Mouse (Mus musculus) layer of hippocampus, postnatal 25 days (tissue): ENCODE data around the gene Orai1. TPM values are rescaled to one million over a fixed set of nuclear protein-coding genes. Genes with fewer than 3 reads are reported as not detected.
"Not testable (repeated sequence)": the region's sequence is repeated elsewhere in the genome, so short reads cannot be mapped to it uniquely, and the experiment has no call there.

Experiments
- DNase-seq, 2 experiments: peaks; one replicate each; pipeline ENCODE4 v3.0.0; 2022; ENCODE audit warnings: mixed read lengths in 2 of 2, low spot score in 1 of 2; ENCODE audit errors: extremely low spot score in 1 of 2
- total RNA-seq, 2 experiments: library from RNA; stranded (reverse); gene quantifications; 2 replicates each; pipeline ENCODE4 v1.2.3; 2021

Gene Orai1
- total RNA-seq, 2 experiments from 2014 or later, result 11.0 to 11.7 TPM

DNA sequence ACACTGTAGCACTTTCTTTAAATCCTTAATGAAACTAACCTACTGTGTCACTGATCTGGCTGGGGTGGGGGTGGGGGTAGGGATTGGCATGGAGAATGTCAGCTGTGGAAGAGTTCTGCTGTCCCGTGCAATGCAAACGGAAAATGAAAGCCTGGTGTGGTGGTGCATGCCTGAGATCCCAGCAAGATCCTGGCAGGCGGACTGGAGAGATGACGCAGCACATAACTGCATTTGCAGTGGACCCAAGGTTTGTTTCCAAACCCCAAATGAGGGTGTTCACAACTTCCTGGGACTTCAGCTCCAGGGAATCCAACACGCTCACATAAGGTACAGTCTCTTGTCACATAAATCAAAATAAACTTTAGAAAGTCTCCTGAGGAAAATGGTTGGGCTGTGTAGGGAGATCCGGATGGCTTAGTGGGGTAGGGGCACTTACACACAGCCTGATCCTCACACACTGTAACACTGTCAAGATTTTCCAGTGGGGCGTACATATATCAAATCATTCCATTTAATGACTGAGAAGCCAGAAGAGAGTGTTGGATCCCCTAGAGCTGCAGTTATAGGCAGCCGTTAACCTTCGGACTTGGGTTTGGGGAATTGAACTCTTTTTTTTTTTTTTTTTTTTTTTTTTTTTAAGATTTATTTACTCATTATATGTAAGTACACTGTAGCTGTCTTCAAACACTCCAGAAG lies 46.0 kb downstream of the Orai1 start:
- no peak for DNase-seq

DNA sequence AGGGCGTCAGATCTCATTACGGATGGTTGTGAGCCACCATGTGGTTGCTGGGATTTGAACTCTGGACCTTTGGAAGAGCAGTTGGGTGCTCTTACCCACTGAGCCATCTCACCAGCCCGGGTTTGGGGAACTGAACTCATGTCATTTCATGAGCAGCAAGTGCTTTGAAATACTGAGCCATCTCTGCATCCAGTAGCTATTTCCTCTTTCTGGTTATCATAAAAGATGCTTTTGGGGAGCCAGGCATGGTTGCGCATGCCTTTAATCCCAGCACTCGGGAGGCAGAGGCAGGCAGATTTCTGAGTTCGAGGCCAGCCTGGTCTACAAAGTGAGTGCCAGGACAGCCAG lies 46.5 kb downstream of the Orai1 start:
- not testable (repeated sequence) for DNase-seq

DNA sequence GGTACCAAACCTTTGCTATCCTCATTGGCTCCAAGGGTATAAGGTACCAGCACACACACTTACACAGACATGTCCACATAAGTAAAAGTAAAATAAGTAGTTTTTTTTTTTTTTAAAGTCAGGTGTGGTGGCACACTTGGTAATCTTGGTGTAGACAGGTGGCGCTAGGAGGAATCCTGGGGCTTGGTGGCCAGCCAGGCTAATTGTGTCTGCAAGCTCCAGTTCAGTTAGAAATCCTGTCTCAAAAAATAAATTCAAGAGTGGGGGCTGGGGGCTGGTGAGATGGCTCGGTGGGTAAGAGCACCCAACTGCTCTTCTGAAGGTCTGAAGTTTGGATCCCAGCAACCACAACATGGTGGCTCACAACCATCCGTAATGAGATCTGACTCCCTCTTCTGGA lies 48.3 kb downstream of the Orai1 start:
- no peak for DNase-seq

DNA sequence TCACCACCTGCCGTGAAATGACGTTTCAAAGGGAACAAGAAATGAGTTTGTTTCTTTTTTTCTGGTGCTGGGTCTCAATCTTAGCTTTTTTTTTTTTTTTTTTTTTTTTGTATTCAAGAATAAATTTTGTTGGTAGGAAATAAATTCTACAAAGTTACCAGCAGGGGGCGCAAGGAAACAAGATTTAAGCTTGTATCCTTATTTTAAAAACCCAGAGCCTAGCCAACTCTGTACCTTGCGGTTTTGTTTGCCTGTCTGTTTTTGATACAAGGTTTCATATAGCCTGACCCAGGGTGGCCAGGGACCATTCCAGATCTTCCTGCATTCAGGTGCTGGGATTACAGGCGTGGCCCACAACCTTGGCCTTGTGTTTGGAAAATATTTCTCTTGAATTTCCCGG lies 49.3 kb downstream of the Orai1 start:
- DNase-seq, result peak in 1 of 2 experiments; percentile 70

DNA sequence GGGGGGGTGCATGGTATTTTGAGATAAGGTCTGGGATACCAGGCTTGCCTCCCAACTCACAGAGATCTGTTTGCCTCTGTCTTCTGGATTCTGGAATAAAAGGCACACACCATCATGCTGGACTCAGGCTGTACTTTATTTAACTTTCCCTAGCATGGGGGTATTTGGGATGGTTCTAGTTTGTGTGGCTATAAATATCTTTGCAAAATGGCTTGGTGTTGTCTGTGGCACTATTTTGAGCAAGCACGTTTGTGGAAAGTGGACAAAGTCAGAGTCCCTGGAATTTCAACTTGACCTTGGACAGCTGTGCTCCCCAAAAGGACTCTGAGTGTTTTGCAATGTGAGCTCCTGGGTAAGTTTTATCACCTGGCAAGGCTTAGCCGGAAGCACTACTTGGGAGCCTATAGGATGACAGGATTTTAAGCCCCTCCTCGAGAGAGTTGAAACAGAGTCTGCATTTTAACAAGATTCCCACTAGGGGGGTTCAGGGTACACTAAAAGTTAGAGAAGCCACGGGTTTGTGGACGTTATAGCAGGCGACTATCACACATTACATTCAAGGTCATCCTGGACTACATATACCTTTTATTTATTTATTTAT lies 52.6 kb downstream of the Orai1 start:
- no peak for DNase-seq

DNA sequence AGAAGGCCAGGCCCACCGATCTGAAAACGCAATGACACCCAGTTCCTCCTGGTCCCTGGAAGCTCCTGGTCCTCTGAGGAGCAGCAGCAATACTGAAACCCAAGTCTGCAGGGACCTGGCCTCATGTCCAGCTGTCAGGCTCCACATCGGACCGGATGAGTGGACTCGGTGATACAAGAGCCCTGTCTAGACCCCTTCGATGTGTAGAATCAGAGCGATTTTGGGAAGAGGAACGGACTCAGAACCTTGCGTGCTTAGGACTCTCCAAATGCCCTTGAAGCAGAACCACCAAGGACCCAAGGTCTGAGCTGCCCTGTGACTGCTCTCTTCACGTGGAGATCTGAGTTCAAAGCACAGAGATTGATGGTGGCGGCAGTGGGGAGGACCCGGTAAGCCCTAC lies 53.2 kb downstream of the Orai1 start, which contains the start of gene Tmem120b:
TSS of gene Tmem120b (plus strand) at position 301 of the 400 bp plus-strand sequence.
- DNase-seq, result no peak

DNA sequence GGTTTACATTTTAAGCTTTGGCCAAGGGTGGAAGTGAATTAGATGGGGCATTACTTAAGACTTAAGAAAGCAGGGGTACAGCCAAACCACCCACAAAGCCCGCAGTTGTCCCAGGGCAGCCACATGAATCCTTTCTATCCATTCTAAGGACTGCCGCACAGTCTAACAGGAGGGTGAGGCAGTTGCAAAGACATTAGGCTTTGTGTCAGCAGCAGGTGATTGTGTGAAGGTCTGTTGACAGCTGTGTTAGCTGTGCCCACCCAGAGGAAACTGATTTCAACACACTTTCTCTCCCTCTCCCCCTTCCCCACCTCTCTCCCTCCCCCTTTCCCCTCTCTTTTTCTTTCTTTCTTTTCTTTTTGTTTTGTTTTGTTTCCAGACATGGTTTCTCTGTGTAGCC lies 53.8 kb downstream of the Orai1 start:
- no peak for DNase-seq

DNA sequence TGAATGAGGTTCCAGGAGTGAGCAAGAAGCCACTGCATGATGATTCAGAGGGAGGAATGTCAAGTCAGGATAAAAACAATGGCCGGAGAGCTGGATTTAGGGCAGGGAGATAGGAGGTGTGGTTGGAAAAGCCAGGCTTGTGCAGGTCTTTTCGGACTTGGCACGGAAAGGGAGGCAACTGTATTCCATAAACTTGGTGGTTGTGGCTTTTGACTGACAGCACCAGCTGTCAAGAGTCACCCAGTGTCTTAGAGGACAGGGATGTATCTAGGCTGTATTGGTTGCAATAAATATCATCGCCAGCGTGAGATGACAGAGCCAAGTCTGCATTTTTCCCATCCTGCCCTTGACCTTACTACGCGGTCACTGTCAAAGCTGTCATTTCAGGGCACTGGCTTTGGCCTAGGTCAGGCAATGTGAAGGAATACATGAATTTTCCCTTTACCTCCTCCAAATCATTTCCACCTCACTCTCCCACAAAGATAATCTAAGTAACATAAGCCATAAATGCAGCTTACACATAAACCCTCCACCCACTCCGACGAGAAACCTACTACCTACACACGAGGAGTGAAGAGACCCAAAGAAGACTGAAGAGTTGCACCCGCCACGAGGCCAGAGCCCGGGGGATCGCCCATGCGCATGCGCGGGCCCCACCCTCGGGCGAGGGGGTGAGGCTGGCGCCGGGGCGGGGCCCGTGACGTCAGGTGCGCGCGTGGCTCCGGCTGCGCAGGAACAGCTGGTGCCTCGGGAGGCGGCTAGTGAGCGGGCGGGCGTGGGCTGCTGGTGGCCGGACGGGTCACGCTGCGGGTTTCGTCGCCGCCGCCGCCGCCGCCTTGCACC lies 60.9 kb downstream of the Orai1 start:
- DNase-seq, result peak; percentile 91 to 96

DNA sequence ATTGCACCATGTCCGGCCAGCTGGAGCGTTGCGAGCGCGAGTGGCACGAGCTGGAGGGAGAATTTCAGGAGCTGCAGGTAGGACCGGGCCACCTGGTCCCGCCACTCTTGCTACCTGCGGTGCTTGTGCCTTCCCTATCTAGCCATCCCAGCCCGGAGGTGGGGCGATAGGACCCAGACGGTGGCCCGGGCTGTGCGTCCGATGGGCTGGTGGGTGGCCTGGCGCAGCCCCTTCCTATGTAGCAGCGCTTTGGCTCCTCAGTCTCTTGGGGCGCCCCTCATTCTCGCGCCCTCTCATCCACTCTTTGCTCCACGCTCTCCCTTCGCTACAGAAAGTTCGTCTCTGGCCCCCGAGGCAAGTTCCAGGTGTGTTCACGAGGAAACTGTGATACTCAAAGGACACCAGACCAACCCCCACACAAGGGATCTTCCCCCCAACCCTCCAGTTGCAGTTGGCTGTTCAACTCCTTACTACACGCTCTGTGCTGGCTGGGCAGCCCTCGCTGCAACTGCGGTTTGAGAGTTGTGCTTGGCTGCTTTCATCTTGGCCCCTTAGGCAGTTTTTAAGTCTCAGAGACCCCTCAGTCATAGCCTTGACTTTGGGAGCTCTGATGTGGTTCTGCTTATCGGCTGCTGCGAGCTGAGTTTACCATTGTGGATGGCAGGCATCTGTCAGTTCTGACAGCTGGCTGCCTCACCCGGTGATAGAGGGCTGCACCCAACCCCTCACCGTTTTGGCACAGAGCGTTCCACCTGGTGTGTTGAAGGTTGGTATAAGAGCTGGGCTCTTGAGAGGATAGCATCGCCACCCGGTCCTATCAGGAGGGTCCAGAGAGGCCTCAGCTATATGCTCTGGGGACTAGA lies 61.8 kb downstream of the Orai1 start:
- DNase-seq, result peak; percentile 15 to 35

DNA sequence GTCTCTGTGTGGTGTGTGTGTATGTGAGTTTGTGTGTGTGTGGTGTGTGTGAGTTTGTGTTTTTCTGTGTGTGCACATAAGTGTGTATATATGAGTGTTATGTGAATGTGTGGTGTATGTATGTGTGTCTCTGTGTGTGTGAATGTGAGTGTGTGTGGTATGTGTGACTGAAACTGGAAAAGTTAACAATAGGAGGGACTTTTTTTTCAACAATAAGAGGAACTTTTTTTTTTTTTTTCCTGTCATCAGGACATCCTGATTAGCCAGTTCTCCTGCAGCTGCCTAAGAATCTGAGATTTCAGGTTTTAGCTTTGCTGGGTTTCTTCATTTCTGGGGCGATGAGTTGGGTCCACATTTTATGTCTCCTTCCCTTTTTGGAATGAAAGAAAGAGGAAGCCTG lies 64.7 kb downstream of the Orai1 start:
- no peak for DNase-seq

DNA sequence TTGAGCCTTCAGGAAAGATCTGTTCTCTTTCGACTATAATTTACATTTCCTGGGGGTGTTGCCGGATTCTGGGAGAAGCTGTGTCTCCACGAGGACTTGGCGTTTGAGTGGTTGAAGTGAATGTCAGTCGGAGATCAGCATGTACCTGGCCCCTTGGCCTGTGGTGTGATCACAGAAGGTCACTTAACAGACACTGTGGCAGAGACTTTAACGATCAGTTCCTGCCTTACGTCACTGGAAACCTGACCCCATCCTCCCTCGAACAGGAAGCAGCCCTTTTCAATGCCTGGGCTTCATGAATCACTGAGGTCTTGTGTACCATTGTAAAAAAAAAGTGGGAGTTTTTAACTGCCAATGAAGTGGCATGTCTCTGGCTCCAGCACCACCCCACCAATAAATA lies 65.2 kb downstream of the Orai1 start:
- no peak for DNase-seq

Other genes with a start within 250 kb of the Orai1 start
- 100 to 1,000 TPM; 110 to 127 TPM for gene Camkk2, start 235.7 kb upstream of the Orai1 start, total RNA-seq
- gene Anapc5, start 193.7 kb upstream of the Orai1 start, total RNA-seq, result 100 to 1,000 TPM; 198 to 200 TPM
- 10 to 100 TPM; 58.0 TPM for gene Rnf34, start 165.0 kb upstream of the Orai1 start, total RNA-seq
- 10 to 100 TPM; 36.9 to 38.4 TPM for gene Kdm2b, start 25.3 kb upstream of the Orai1 start, total RNA-seq
- gene Morn3, start 31.9 kb downstream of the Orai1 start, total RNA-seq, result 1 to 10 TPM in 1 of 2 experiments, not detected in 1; 1.5 TPM
- gene Tmem120b, start 53.3 kb downstream of the Orai1 start, total RNA-seq, result 10 to 100 TPM; 13.8 to 18.4 TPM
- gene Rhof, start 117.6 kb downstream of the Orai1 start, total RNA-seq, result 10 to 100 TPM; 47.2 to 48.7 TPM
- gene Setd1b, start 127.1 kb downstream of the Orai1 start, total RNA-seq, result 10 to 100 TPM; 26.1 to 36.5 TPM
- gene Psmd9, start 154.3 kb downstream of the Orai1 start, total RNA-seq, result 10 to 100 TPM; 26.1 to 28.4 TPM
- not detected for gene Hpd, start 167.7 kb downstream of the Orai1 start, total RNA-seq
- gene Wdr66, start 237.0 kb downstream of the Orai1 start, total RNA-seq, result 1 to 10 TPM; 2.8 to 3.2 TPM